Mouse (Mus musculus) hindlimb bud, embryonic 11.5 days (tissue): ENCODE data around the gene Kremen2.

Source experiments
- DNase-seq: peaks from one replicate; pipeline ENCODE4 v3.0.0-alpha.2; 2012; ENCODE audit warnings: low read depth, low spot score; ENCODE audit errors: extremely low spot score

Kremen2 gene

DNA sequence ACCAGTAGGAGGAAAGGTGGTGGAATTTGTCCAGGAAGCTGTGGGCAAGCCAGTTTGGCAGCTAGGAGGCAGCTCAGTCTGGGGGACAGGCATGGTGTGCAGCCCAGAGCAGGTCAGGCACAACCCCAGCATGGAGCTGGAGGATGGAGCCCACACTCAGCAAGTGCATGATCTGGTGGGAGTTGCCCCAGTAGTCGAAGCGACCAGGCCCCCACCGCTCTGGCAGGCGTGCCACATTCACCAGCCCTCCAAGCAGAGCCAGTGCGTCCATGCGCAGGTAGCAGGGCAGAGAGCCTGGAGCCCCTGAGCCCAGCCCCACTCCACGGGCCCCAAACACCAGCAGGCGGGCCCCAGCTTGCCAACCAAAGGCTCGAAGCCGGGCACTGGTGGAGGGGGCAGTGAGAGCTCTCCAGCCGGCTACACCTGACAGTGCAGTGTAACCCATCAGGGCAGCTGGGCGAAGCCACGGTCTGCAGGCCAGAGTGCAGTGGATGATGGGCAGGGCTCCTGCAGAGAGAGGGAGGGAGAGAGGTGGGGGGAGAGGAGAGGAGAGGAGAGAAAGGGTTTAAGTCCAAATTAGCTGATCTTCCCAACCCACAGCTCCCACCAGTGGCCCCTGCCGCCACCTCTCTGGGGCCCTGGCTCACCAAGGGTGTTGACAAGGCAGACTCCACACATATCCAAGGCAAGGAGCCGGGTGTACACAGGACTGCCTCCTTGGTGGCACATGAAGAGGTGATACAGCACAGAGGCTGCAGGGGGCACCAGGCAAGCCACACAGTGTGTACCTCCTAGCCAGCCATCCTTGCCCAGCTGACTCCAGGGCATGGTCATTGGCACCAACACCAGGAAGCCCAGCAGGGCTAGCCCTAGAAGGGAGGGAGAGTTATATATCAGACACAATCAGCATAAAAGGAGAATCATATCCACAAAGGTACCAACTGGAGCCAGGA lies 7.9 kb downstream of the Kremen2 start:
- no peak for DNase-seq

DNA sequence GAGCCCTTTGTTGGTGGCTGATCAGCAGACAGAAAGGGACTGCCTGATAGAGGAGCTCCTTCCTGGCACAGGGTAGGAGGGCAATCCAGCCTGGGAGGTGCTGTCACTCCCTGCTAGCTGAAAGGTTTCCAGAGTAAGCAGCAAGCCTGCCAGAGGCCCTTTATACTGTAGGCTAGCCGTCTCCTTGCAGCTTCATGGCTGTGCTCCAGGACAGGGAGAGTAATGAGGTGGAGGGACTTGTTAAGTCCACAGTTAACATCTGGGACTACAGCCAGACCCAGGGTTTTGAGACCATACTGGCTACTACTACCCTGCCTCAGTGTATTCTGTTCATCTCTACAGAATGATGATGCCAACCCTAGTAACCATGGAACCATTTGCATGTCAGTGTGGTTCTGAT lies 11.3 kb downstream of the Kremen2 start:
- DNase-seq, result no peak

- no peak for DNase-seq
Measured at GRCm38 (mm10) chr17:23730441-23730840, 15.2 kb downstream of the Kremen2 start.

DNA sequence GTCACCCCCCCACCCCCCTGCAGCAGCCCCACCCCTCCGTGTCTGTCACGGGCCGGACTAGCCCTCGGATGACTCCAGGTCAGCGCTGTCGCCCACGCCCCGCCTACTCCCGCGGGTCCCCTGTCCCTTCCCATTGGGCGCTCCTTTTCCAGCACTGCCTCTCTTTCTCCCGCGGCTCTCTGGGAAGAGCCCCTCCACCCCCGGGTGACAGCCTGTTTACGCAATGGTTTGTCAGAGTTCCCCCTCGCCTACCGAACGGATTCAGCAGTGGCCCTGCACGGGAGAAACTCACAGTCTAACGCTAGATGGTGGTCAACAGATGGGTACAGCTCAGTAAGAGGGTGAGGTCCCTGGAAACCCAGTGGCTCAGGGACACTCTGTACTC lies 18.9 kb downstream of the Kremen2 start:
- no peak for DNase-seq

DNA sequence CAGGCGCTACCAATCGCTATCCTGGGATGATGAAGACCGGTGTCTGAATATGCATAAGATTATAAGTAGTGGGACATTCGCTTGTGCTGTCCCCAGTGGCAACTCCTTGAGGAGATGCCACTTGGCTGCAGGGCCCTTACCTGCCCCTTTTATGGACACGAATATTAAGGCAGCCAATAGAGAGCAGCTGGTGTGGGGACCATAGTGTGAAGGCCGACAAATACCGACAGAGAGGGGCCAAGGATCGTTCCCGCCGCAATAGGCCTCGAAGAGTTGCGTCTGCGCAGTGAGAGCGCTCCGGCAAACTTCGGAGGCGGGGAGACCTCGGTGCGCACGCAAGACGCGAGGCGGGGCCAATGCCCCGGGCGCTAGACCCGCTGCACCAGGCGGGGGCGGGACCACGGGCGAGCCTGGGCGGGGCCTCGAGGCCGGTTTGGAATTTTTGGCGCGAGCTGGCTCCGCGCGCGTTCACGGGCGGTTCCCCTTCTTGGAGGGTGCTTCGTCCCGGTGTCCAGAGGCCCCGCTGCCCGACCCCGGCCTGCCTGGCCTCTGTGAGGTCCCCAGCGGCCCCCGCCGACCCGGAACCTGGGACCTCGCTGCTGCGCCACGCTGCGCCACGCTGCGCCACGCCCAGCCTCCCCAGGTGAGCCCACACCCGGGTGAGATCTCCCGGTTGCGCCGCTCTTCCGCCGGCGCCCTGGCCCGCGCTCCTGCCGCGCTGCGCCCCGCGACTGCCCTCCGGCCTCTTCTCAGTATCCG lies 19.5 kb downstream of the Kremen2 start, which contains the start of gene Pkmyt1:
TSS of gene Pkmyt1 (plus strand) at position 338 of the 759 bp plus-strand sequence.
- DNase-seq, result peak; percentile 77

GRCm38 (mm10) chr17:23725477-23725876 lies 20.2 kb downstream of the Kremen2 start:
- no peak for DNase-seq

GRCm38 (mm10) chr17:23722376-23723125 lies 23.1 kb downstream of the Kremen2 start, which contains the start of gene 1520401A03Rik:
1520401A03Rik (minus strand) TSS chr17:23722783.
- DNase-seq, result no peak

- DNase-seq, result no peak
Measured at GRCm38 (mm10) chr17:23721886-23722285, 23.7 kb downstream of the Kremen2 start.

DNA sequence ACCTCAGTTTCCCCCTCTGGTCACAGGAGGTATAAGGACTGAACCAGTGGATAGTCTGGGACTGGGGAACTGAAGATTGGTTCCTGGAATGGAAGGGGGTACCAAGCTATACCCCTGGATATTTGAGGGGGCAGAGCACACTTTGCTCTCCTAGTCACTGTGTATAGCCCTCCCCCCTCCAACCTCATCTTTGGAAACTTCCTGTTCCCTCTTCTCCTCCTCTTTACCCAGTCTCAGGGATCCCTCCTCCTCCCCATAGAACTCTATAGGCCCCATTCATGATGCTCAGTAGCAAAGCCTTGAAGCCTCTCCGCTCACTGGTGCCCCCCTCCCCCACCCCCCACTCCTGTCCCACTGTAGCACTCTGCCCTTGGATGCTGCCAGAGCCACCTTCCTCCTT lies 26.2 kb downstream of the Kremen2 start:
- DNase-seq, result no peak

DNA sequence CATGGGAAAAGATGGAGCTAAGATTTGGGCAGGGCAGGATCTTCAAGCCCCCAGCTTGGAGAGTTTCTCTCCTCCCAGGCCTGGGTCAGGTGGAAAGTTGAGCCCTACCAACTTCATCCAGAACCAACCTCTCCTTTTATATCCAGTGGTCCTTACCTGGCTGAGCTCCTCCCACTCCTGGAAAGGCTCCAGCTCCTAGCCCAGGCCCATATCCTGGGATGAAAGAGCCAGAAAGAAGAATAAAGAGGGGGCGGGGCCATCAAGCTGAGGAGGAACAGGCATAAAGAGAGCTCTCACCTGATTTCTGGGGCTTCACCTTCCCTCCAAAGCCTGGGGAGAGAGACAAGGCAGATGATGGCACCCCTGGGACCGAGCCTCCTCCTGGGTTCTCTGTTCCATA lies 28.6 kb downstream of the Kremen2 start:
- DNase-seq, result no peak

- no peak for DNase-seq
Measured at GRCm38 (mm10) chr17:23706212-23706611, 39.4 kb downstream of the Kremen2 start.

DNA sequence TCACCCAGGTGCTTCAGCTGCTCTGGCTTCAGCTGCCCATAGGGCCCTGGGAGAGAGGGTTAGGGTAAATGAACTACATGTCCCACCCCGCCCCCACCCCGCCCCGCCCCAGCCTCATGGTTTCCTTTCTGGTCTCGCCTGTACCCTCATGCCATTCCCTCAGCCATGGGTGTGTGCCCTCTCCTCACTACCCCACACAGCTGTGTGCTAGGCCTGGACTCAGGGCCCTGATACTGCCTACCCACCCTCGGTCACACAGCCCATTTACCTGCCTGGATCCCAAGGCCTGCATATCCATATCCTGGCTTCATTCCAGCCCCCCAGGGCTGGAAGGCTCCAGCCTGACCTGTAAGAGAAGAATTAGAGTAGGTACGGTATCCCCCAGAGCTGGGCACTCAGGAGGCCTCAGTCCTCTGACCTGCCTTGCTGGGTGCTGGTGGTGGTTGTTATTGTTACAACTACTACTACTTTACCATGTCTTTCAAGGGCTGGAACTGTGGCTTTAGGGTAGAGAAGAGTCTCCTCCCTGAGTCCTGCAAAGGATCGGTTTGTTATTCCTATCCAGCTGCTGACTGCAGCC lies 40.0 kb downstream of the Kremen2 start:
- no peak for DNase-seq

GRCm38 (mm10) chr17:23704741-23705140 lies 40.9 kb downstream of the Kremen2 start:
- DNase-seq, result no peak

DNA sequence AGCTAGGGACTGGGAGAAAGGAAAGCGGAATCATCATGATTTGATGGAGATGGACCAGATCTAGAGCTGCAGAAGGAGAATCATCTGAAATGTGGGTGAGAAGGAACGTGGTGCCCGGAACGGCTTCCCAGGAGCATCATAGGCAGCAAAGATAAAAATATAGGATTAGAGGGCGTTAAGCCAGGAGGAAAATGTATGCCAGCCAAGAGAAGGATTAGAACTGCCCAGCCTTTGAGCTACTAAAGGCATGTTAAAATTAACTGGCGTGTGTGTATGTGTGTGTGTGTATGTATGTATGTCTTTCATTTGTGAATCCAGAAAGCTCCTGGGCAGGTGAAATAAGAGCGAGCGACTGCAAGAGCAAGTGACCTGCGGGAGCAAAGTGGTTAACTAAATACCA lies 42.3 kb downstream of the Kremen2 start:
- DNase-seq, result no peak

DNA sequence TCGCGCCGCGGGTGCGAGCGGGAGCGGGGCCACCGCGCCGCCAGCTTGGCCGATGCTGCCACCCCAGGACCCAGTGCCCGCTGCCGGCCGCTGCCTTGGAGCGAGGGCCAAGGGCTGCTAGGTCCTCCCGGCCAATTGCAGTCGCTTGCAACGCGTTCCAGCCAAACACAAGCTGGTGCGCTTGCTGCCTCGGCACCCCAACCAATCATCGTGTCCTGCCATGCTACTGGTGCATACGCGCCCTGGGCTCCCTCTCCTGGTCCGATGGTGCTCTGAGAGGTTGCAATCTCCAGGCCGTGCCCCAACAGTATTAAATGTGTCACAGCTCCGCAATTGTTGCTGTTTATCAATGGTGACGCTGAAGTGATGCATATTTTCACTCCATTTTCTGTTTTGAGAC lies 45.6 kb downstream of the Kremen2 start:
- DNase-seq, result no peak

DNA sequence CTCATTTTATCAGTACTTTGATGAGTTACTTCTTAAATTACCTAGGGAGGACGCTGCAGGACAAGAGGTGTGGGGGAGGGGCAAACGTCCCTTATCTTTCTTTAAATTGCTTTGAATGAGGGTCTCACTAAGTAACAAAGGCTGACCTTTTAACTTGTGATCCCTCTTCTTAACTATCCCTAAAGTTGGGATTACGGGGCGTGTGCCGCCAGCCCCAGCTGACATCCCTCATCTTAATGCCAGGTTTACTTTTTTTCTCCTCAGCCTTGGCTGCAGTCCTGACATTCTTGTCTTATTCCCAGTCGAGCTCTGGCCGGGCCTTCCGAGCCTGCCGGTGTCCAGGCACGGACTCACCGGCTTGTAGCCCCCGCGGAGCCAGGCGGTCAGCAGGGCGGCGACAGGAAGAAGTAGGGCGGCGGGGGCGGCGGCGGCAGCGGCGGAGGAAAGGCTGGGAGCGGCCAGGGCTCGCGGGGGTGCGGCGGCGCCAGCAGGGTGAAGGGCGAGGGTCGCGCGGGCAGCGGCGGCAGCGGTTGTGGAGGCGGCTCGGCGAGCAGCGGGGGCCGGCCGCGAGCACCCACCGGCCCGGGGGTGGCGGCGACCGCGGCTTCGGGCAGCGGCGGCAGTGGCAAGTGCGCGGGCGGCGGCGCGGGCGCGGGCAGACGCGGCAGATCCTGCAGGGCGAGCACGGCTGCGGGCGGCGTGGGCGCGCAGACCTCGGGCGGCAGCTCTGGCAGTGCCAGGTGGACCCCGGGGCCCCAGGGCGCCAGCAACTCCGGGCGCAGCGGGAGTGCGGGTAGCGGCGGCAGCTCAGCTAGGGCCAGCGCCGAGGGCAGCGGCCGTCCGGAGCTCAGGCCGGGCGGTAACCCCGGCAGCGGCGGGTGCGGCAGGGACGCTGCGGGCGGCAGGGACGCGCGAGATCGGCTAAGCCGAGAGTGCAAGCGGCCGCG lies 46.2 kb downstream of the Kremen2 start:
- DNase-seq, result no peak

DNA sequence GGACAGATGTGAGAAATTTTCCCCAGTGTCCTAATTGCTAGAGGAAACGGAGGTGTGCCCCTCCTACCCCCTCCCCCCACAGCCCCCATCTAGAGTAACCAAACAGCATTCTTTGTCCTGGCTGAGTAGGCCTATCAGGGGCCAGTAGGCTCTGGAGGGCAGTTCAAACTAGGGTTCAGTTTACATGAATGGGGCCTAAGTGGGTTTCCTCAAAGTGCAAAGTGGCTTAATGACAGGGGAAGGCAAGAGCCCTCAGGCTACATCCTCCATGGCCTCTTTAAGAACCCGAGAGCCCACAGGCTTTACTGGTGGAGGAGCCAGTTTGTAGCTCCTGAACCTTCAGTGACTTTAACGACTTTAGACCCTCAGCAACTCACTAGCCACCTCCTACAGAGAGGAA lies 49.8 kb downstream of the Kremen2 start:
- no peak for DNase-seq

DNA sequence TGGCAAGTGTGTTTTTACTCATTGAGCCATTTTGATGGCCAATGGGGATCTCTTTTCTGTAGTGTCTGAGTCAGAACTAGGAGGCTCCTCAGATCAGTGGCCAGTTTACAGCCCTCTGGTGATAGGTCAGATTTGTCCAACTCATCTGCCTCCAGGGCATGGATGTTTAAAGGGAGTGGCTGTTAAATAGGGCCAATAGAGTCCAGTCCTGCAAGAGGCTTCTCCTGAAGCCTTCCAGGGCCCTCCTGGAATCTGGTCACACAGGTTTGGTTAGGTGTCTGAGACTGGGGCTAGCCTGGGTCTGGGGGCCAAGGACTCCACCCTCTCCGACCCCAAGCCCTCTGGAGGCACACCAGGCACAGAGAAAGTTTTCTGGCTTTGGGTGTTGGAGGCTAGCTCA lies 51.1 kb downstream of the Kremen2 start:
- no peak for DNase-seq
